Mouse (Mus musculus) lung, postnatal 0 days (tissue): ENCODE results near the gene Fam149b.
"Not testable (repeated sequence)": the region's sequence is repeated elsewhere in the genome, so short reads cannot be mapped to it uniquely, and the experiment has no call there.

Experiments
- CTCF ChIP-seq: IDR thresholded peaks from 2 replicates; pipeline ENCODE4 v1.5.1; 2016; ENCODE audit warnings: antibody characterized with exemption, mild to moderate bottlenecking
- EP300 ChIP-seq: IDR thresholded peaks from 2 replicates; pipeline ENCODE4 v1.6.1; 2016; ENCODE audit warnings: antibody characterized with exemption, mild to moderate bottlenecking, control low read depth

- not testable (repeated sequence) for TF ChIP-seq EP300, CTCF
These were observed 42.9 kb upstream of the Fam149b start for GRCm38 (mm10) chr14:20305085-20305484.
